Mouse (Mus musculus) mesoderm, embryonic 11.5 days (tissue): ENCODE data around the gene Xrcc3.

Experiments used
- DNase-seq: peaks from one replicate; pipeline ENCODE4 v3.0.0-alpha.2; 2012; ENCODE audit warnings: low read depth, low spot score

The Xrcc3 gene

GRCm38 (mm10) chr12:111816528-111816927 is 2.9 kb upstream of the Xrcc3 start:
- DNase-seq: no peak

DNA sequence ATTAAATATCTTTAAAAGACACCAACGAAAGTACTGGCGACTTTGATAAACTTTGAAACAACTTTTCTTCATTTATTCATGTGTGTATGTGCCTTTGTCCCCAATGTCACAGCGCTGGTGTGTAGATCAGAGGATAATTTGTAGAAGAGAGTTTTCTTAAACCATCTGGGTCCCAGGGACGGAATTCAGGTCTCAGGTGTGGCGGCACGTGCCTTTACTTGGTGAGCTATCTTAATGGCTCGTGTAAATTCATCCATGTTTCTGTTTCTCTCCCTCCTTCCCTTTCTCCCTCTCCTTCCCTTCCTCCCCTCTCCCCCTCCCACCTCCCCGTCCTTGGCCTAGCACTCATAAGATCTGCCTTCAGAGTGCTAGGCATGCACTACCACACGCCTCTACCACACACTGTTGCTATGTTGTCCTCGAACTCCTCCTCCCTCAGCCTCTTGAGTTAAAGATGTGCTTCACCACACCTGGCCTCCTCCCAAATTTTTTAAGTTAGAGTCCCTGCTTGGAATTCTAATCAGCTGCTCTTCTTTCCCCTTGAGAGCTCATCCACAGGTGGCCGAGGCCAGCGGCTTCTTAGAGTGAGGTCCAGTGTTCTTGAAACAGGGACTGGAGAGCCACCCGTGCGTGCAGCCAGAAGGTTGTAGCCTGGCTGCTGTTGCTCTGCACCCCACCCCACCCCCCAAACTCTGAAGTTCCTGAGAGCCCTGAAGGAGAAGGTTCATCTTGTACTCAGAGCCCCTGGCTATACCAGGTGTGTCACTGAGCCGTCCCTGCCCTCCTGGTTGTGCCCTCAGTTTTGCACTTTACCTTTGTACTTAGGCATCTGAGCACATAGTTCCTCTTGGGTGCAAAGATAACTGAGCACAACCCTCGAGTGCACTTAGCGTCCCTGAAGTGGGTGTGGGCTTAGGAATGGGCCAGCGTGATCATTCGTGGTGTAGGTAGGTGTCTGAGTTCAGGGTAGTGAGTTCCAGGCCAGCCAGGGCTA is 1.4 kb upstream of the Xrcc3 start:
- no peak for DNase-seq

GRCm38 (mm10) chr12:111813111-111813765 is 435 bp downstream of the Xrcc3 start:
- DNase-seq: no peak

DNA sequence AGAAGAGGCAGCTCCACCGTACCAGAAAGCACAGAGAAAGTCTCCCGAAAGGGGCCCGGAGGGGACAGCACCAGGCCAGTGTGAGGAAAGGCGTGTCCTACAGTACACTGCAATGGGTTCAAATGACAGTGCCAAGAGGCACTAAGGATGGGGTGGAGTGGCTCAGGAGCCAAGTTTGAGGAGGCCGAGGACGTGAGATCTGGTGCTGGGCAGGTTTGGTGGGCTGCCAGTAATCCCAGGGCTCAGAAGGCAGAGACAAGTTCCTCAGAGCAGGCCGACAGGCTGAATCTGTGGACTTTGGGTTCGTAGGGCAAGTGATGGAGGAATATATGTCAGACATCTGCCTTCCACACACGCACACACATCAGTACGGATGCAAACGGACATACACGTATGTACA is 1.1 kb downstream of the Xrcc3 start:
- no peak for DNase-seq

- no peak for DNase-seq
Observed at GRCm38 (mm10) chr12:111812075-111812474, 1.6 kb downstream of the Xrcc3 start.

DNA sequence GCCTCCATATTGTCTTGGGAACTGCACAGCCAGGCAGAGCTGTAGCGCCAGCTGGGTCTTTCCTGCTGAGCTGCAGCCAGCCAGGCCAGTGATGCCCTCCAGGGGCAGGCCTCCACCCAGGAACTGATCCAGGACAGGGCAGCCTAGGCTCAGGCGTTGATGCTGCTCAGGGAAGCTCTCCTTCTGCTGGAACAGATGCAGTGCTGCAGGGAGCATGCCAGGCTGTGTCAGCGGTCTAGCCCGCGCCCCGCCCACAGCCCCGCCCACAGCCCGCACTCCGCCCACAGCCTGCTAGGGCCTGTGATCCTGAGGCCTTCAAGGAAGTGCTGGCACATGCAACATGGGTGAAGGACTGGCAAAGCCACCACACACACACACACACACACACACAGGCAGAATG is 3.9 kb downstream of the Xrcc3 start:
- peak; percentile 70 for DNase-seq

GRCm38 (mm10) chr12:111808775-111809174 is 4.9 kb downstream of the Xrcc3 start:
- DNase-seq: no peak

DNA sequence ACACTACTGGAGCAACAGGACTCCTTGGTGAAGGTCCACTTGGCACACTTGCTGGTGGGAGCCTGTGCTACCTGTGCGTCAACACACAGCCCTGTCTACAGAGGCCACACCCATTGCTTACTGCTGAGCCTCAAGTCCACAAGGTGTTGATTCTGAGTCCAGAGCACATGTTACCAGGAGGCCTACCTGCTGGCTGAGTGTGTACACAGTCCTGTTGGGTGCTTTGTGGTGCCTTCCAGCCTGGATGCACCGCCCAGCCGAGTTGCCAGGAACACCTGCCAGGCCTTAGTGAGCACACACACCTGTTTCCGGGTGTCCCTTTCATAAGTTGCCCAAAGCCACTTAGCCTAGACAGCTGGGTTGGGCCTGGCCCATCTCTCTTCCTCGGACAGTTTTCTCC is 10.1 kb downstream of the Xrcc3 start:
- DNase-seq: no peak

DNA sequence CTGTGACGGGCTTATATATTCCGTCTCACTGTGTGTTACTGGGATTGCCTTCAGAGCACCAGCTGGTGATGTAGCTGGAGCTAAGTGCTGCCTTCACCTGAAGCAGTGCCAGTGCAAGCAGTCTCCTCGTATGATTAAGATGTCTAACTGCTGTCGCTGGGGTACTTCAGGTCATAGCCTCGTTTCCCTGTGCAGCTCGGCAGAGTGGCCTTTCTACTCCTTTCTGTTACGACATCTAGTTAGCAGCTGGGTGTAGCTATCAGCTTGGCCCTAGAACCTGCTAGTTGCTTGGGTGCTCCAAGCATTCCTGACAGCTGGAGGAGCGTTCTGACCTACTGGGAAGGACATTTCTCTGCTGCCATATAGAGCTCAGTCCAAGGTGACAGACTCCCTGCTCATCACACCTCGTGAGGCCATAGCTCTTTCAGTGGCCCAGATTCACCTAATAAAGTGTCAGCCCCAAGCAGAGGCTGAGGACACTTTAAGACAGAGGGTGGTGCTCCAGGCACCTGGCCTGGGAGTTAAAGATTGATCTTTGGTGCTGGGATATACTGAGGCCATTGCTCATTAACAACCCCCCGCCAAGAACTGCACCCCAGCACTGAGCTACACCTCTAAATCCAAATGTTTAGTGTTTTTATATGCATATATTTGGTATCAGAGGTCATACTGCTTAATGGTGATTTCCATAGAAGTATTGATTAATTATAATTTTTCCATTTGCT is 13.1 kb downstream of the Xrcc3 start:
- DNase-seq: no peak

GRCm38 (mm10) chr12:111798493-111798892 is 15.2 kb downstream of the Xrcc3 start:
- no peak for DNase-seq

DNA sequence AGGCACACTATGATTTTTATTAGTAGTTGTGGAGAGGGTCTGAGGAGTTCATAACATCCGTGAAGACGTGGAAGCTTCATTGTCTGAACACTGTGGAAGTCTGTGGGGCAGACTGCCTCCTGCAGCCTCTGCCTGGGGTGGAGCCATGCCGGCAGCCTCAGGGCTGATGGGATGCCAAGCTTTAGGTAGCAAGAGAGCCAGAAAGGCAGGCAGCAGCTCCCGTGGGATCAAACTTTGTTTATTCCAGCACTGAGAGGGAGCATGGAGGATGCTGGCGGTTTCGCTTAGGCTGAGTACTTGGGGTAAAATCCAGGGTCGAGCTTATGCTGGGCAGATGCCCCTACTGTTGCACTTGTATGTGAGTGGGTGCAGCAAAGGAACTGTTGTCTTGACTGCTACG is 16.4 kb downstream of the Xrcc3 start:
- DNase-seq: no peak

GRCm38 (mm10) chr12:111795180-111795895 is 18.3 kb downstream of the Xrcc3 start:
- DNase-seq: no peak

DNA sequence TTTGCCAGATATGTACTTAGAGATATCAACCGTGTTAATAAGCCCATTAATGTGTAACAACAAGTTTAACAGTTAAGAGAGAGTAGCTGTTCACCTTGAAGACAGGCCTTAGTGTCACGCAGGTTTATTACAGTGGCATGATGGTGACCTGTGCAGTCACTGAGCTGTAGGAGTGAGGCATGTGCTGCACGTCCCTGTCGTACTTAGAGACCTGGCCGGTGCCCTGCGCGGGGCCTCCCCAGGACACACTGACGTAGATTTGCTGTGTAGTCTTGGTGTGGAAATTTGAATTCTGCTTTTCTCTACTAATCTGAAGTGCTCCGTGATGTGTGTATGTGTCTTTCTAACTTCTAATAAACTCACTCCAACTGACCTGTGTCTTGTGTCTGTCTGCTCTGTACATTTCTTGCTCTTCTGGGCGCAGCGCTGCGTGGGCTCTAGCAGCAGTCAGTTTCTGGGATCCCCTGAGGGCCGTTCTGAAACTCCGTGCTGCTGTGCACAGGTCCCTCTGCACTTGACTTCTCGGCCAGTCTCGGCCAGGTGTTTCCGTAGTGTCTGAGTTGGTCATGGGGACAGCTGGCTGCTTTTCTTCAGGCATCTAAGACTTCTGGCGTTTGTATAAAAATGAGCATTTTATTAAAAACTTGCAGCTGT is 19.0 kb downstream of the Xrcc3 start:
- DNase-seq: no peak

DNA sequence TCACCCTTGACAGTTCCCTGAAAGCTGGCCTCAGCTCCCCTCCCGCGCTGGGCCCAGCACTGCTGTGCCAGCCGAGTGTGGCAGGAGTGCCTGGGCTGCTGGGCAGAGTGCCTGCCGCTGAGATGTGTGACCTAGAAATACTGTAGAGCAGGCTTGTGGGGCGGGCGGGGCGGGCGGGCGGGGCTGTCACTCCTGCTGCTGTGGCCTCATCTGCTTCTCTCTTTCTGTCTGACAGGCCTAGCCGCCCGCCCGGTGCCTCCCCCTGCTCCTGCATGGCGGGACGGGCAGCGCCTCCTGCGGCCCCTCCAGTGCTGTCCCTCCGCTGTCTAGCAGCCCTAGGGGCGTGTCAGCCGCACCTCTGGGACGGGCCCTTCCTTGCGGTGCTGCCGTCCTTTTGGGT is 19.6 kb downstream of the Xrcc3 start:
- DNase-seq: no peak

GRCm38 (mm10) chr12:111791474-111792104 is 22.1 kb downstream of the Xrcc3 start:
- DNase-seq: no peak

- no peak for DNase-seq
Observed at GRCm38 (mm10) chr12:111790631-111791030, 23.0 kb downstream of the Xrcc3 start.

DNA sequence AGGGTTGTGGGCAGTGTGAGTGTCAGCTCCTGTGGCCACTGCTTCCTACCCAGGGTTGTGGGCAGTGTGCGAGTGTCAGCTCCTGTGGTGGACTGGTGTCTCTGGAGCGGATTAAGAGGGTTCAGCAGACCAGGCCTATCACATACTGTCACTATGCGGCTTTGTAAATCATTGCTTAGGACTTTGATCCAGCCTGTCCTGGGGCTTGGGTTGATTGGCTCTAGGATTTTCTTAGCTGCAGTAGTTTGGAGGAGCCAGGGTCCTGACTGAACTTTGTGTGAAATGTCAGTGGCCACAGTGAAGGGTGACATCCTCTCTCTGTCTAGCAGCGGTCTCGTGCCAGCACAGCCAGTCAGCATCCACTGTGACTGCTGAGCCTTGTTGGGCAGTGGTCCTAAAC is 23.6 kb downstream of the Xrcc3 start:
- no peak for DNase-seq

- no peak for DNase-seq
Observed at GRCm38 (mm10) chr12:111787015-111787414, 26.7 kb downstream of the Xrcc3 start.

DNA sequence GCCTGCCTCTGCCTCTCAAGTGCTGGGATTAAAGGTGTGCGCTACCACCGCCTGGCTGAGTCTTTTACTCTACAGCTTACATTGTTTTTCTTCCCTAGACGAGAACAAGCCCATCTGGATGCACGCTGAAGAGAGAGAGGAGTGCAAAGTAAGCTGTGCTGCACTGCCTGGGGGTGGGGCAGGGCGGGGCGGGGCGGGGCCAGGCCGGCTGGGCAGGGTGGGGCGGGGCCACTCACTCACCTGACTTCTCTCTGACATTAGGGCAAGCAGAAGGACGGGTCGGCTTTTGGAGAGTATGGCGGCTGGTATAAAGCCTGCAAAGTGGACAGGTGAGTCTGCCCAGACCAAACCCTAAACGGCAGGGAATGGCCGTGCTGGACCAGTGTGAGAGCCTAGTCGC is 28.5 kb downstream of the Xrcc3 start:
- no peak for DNase-seq

GRCm38 (mm10) chr12:111779544-111779943 is 34.1 kb downstream of the Xrcc3 start:
- no peak for DNase-seq

DNA sequence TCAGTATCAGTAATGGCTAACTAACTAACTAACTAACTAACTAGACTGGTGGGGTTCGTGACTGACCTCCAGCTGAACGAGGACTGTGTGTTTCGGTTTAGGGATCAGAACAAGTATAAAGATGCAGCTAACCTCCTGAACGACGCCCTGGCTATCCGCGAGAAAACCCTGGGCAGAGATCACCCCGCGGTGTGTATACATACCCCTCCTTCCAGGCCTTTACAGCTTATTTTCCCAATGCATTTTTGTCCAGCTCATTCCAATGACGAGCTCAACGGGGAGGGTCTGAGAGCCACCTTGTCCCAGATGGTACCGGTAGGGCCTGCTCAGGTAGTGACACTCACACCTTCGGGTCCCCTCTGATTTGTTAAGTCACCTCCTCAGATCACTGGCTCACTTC is 35.8 kb downstream of the Xrcc3 start:
- DNase-seq: no peak
